In genomic region chr2:35270531-35270984, GRCm38 (mm10) we compare ENCODE assay signal across 7 mouse cellular contexts. TPM values are rescaled to one million over a fixed set of nuclear protein-coding genes. Genes with fewer than 3 reads are reported as not detected.
A peak's percentile ranks its signal among the peaks of the same experiment; 100 is the strongest.
DNase-seq lines count a peak whose midpoint lies in the region; ATAC-seq and TF ChIP-seq lines count a peak whose summit lies in the region.

No protein-coding gene starts in this region.

- ATAC-seq in forebrain, embryonic 13.5 days, result peak; percentile 58; the same call in 1 of the 2 replicates

- H3K36me3 ChIP-seq in MEL (ENCODE audit: control insufficient read depth in 1 of 2, insufficient read depth in 2 of 2, low read length in 2 of 2), result no peaks in the 10 kb centered on the region
- no peaks in the 10 kb centered on the region for H3K36me3 ChIP-seq in forebrain, embryonic 13.5 days (ENCODE audit: poor library complexity, severe bottlenecking)

- no peaks in the 10 kb centered on the region for H3K27me3 ChIP-seq in MEL (ENCODE audit: control insufficient read depth in 1 of 2, insufficient read depth in 2 of 2, low read length in 2 of 2)
- no peaks in the 10 kb centered on the region for H3K27me3 ChIP-seq in forebrain, embryonic 13.5 days

- TF ChIP-seq RAD21 in MEL (IDR thresholded peaks at IDR 0.05; ENCODE audit: low read depth, low read length), result peak; percentile 70

- H3K4me2 ChIP-seq in forebrain, embryonic 13.5 days, result peak overlapping the region; percentile 40

- TF ChIP-seq EP300 in MEL (IDR thresholded peaks at IDR 0.05; ENCODE audit: low read depth in 1 of 2, low read length in 2 of 2), result no peak

- H3K9me3 ChIP-seq in MEL (replicated peaks; ENCODE audit: insufficient read depth, low read length), result no peaks in the 10 kb centered on the region
- no peaks in the 10 kb centered on the region for H3K9me3 ChIP-seq in forebrain, embryonic 13.5 days (replicated peaks)

- peak overlapping the region; percentile 24; the same call in 1 of the 2 replicates for H3K9ac ChIP-seq in MEL (ENCODE audit: control insufficient read depth, low read depth, low read length, poor library complexity, severe bottlenecking)
- H3K9ac ChIP-seq in forebrain, embryonic 13.5 days, result no peak overlapping the region

- no peak for TF ChIP-seq POLR2A in MEL (IDR thresholded peaks at IDR 0.05; ENCODE audit: control insufficient read depth in 1 of 2, insufficient read depth in 1 of 2, low read depth in 1 of 2, low read length in 2 of 2, poor library complexity in 1 of 2)
- TF ChIP-seq POLR2A in brain, embryonic 14.5 days (IDR thresholded peaks at IDR 0.05; ENCODE audit: borderline replicate concordance, extremely low read depth, insufficient read depth, insufficient read length, poor library complexity, severe bottlenecking), result no peak

- TF ChIP-seq CTCF in MEL (IDR thresholded peaks at IDR 0.05 in 2 of 3, conservative IDR thresholded peaks at IDR 0.05 in 1 of 3; ENCODE audit: control insufficient read depth in 1 of 3, insufficient read depth in 1 of 3, low read depth in 2 of 3, low read length in 3 of 3, poor library complexity in 1 of 3, severe bottlenecking in 1 of 3), result peak; percentile 74 to 82 (median 79)
- peak; percentile 87 for TF ChIP-seq CTCF in brain, embryonic 14.5 days (IDR thresholded peaks at IDR 0.05; ENCODE audit: borderline replicate concordance, extremely low read depth, insufficient read depth, insufficient read length)

- peak; percentile 80 for DNase-seq in MEL (ENCODE audit: low read depth, low spot score)
- peak; percentile 84 for DNase-seq in brain, embryonic 14.5 days (ENCODE audit: low read depth)
- DNase-seq in heart, postnatal 4 days, result peak; percentile 70
- peak; percentile 57 for DNase-seq in layer of hippocampus, adult 9-11 months
- DNase-seq in lung, postnatal 4 days, result peak; percentile 72 to 77
- peak; percentile 64 to 70 for DNase-seq in right cerebral cortex, postnatal 10 days (ENCODE audit: low spot score in 2 of 2)

- H3K4me3 ChIP-seq in MEL (ENCODE audit: control insufficient read depth in 1 of 2, insufficient read depth in 1 of 2, low read depth in 2 of 2, low read length in 2 of 2), result peak overlapping the region in 1 of 2 experiments; percentile 11; a peak in 1 of 4 replicates
- H3K4me3 ChIP-seq in forebrain, embryonic 13.5 days, result no peak overlapping the region

- no peaks in the 10 kb centered on the region for H3K79me2 ChIP-seq in MEL (ENCODE audit: control insufficient read depth, insufficient read depth, low read length, poor library complexity)

- 7% methylated on average over 10 of the region's 10 CpGs for WGBS in forebrain, embryonic 13.5 days

- no peaks in the 10 kb centered on the region for H3K4me1 ChIP-seq in MEL (ENCODE audit: control insufficient read depth in 1 of 2, insufficient read depth in 2 of 2, low read length in 2 of 2)
- peaks cover 5% of the 10 kb centered on the region; the same call in 1 of the 2 replicates for H3K4me1 ChIP-seq in forebrain, embryonic 13.5 days

- no peak overlapping the region for H3K27ac ChIP-seq in MEL (ENCODE audit: control insufficient read depth, low read depth, low read length)
- no peak overlapping the region for H3K27ac ChIP-seq in forebrain, embryonic 13.5 days

TF ChIP-seq in MEL, 35 proteins besides CTCF, POLR2A, EP300 and RAD21:
- TF ChIP-seq MYC (IDR thresholded peaks at IDR 0.05; ENCODE audit: low read depth, low read length) (no peak), MYB (IDR thresholded peaks at IDR 0.05; ENCODE audit: low read depth, low read length) (no peak), TCF12 (IDR thresholded peaks at IDR 0.05; ENCODE audit: low read depth, low read length) (no peak), MAFK (IDR thresholded peaks at IDR 0.05; ENCODE audit: borderline replicate concordance, low read depth, low read length) (no peak), USF2 (IDR thresholded peaks at IDR 0.05; ENCODE audit: borderline replicate concordance in 1 of 2, insufficient read depth in 1 of 2, low read depth in 1 of 2, low read length in 2 of 2) (no peak), MEF2A (IDR thresholded peaks at IDR 0.05; ENCODE audit: extremely low read depth, insufficient replicate concordance, low read depth, low read length, poor library complexity, severe bottlenecking) (no peak), UBTF (IDR thresholded peaks at IDR 0.05; ENCODE audit: borderline replicate concordance, insufficient read depth, low read depth, low read length) (no peak), SIN3A (IDR thresholded peaks at IDR 0.05; ENCODE audit: low read length) (peak; percentile 20; the same call in 1 of the 2 replicates), NELFE (IDR thresholded peaks at IDR 0.05; ENCODE audit: low read depth, low read length) (no peak), GATA1 (IDR thresholded peaks at IDR 0.05; ENCODE audit: low read depth, low read length) (no peak), ZMIZ1 (IDR thresholded peaks at IDR 0.05; ENCODE audit: low read depth, low read length) (no peak), KAT2A (conservative IDR thresholded peaks at IDR 0.05; ENCODE audit: low read depth, low read length) (no peak), NRF1 (IDR thresholded peaks at IDR 0.05; ENCODE audit: insufficient read depth, low read depth, low read length, poor library complexity, severe bottlenecking) (no peak), MAX (IDR thresholded peaks at IDR 0.05; ENCODE audit: low read length) (no peak), CHD2 (IDR thresholded peaks at IDR 0.05; ENCODE audit: low read length) (no peak), GABPA (IDR thresholded peaks at IDR 0.05; ENCODE audit: low read depth, low read length) (no peak), SMC3 (IDR thresholded peaks at IDR 0.05; ENCODE audit: low read depth, low read length) (peak; percentile 96), E2F4 (IDR thresholded peaks at IDR 0.05; ENCODE audit: borderline replicate concordance, low read depth, low read length) (no peak), USF1 (IDR thresholded peaks at IDR 0.05; ENCODE audit: low read depth, low read length) (no peak), ETS1 (IDR thresholded peaks at IDR 0.05; ENCODE audit: low read depth, low read length) (no peak), HCFC1 (IDR thresholded peaks at IDR 0.05; ENCODE audit: low read depth, low read length) (no peak), BHLHE40 (IDR thresholded peaks at IDR 0.05; ENCODE audit: borderline replicate concordance, low read depth, low read length) (no peak), ZC3H11A (IDR thresholded peaks at IDR 0.05; ENCODE audit: low read depth, low read length) (peak; percentile 93)
TF ChIP-seq in MEL: peak in this region for 3.

RNA-seq across cellular contexts. Expression of gene Gsn, which starts 14.4 kb away (rescaled TPM):
- total RNA-seq in MEL (2012; rRNA removed), result 6.0 and 8.0 TPM in 2 replicates
- polyA plus RNA-seq in MEL (2012; ENCODE audit: insufficient read depth in 1 of 2, insufficient read length in 2 of 2, low read depth in 1 of 2, low replicate concordance in 2 of 2, missing spikeins in 1 of 2), result 1 to 10 TPM in 1 of 2 experiments, not detected in 1; 8.2 TPM
- polyA plus RNA-seq in brain, embryonic 14.5 days (2012; rRNA removed), result 21.6 and 26.6 TPM in 2 replicates
- 13.3 and 14.3 TPM in 2 replicates for polyA plus RNA-seq in forebrain, embryonic 13.5 days (2015; fragmentation: Nextera tagmentation; extraction: Ambion mirVana)
- 100 to 1,000 TPM; 164 to 171 TPM for total RNA-seq in heart, postnatal 4 days (2021)
